Mouse (Mus musculus): ENCODE data around the gene Bag2. TPM values are rescaled to one million over a fixed set of nuclear protein-coding genes. Genes with fewer than 3 reads are reported as not detected.
"Not testable (repeated sequence)": the region's sequence is repeated elsewhere in the genome, so short reads cannot be mapped to it uniquely, and the experiment has no call there.

Gene Bag2
- polyA plus RNA-seq, 1 experiment, result 37.3 TPM

- Histone ChIP-seq H3K4me3 (no peak overlapping the region), H3ac (ENCODE audit: control insufficient read depth, insufficient read length) (no peak overlapping the region), H3K4me2 (ENCODE audit: low read depth) (no peak overlapping the region), H3K36me3 (ENCODE audit: control insufficient read depth, insufficient read depth) (no peaks in the 10 kb centered on the region), H3K79me2 (ENCODE audit: control insufficient read depth, insufficient read depth) (peaks cover 31% of the 10 kb centered on the region), H3K27me3 (ENCODE audit: control insufficient read depth, insufficient read depth, insufficient read length) (no peaks in the 10 kb centered on the region)
- no peak for TF ChIP-seq MYOG (IDR thresholded peaks at IDR 0.05; ENCODE audit: control insufficient read depth in 1 of 3, insufficient read depth in 1 of 3, insufficient read length in 2 of 3, low read depth in 2 of 3)
- no peak for TF ChIP-seq POLR2AphosphoS2 (IDR thresholded peaks at IDR 0.05; ENCODE audit: insufficient read length, low read depth)
- no peak for TF ChIP-seq E2F4 (IDR thresholded peaks at IDR 0.05; ENCODE audit: insufficient read depth)
- no peak for TF ChIP-seq CEBPB (IDR thresholded peaks at IDR 0.05; ENCODE audit: insufficient read depth, poor library complexity, severe bottlenecking)
- no peak for TF ChIP-seq SRF (IDR thresholded peaks at IDR 0.05; ENCODE audit: control insufficient read depth, insufficient read length, low read depth)
- TF ChIP-seq TCF12 (IDR thresholded peaks at IDR 0.05; ENCODE audit: insufficient read depth, poor library complexity, severe bottlenecking), result no peak
- TF ChIP-seq USF1 (IDR thresholded peaks at IDR 0.05; ENCODE audit: low read depth), result no peak
- no peak for TF ChIP-seq POLR2A (IDR thresholded peaks at IDR 0.05; ENCODE audit: insufficient read length, low read depth)
- no peak for TF ChIP-seq MAX (IDR thresholded peaks at IDR 0.05; ENCODE audit: low read depth)
- TF ChIP-seq MYOD1 (IDR thresholded peaks at IDR 0.05; ENCODE audit: control insufficient read depth in 1 of 3, insufficient read length in 2 of 3, low read depth in 2 of 3), result no peak
- TF ChIP-seq REST (IDR thresholded peaks at IDR 0.05; ENCODE audit: insufficient read depth, insufficient read length), result no peak
- no peak for TF ChIP-seq TCF3 (IDR thresholded peaks at IDR 0.05; ENCODE audit: insufficient read length, low read depth)
Observed at GRCm38 (mm10) chr1:33754965-33755735, 2.4 kb downstream of the Bag2 start.

GRCm38 (mm10) chr1:33754089-33754488, 3.5 kb downstream of the Bag2 start:
- TF ChIP-seq TCF12 (IDR thresholded peaks at IDR 0.05; ENCODE audit: insufficient read depth, poor library complexity, severe bottlenecking), result no peak
- no peak for TF ChIP-seq TCF3 (IDR thresholded peaks at IDR 0.05; ENCODE audit: insufficient read length, low read depth)
- TF ChIP-seq USF1 (IDR thresholded peaks at IDR 0.05; ENCODE audit: low read depth), result no peak
- TF ChIP-seq REST (IDR thresholded peaks at IDR 0.05; ENCODE audit: insufficient read depth, insufficient read length), result no peak
- TF ChIP-seq MAX (IDR thresholded peaks at IDR 0.05; ENCODE audit: low read depth), result no peak
- no peak for TF ChIP-seq POLR2AphosphoS2 (IDR thresholded peaks at IDR 0.05; ENCODE audit: insufficient read length, low read depth)
- TF ChIP-seq MYOD1 (IDR thresholded peaks at IDR 0.05; ENCODE audit: control insufficient read depth in 1 of 3, insufficient read length in 2 of 3, low read depth in 2 of 3), result no peak
- TF ChIP-seq CEBPB (IDR thresholded peaks at IDR 0.05; ENCODE audit: insufficient read depth, poor library complexity, severe bottlenecking), result no peak
- Histone ChIP-seq H3K36me3 (ENCODE audit: control insufficient read depth, insufficient read depth) (no peaks in the 10 kb centered on the region), H3K4me3 (no peak overlapping the region), H3K27me3 (ENCODE audit: control insufficient read depth, insufficient read depth, insufficient read length) (no peaks in the 10 kb centered on the region), H3K79me2 (ENCODE audit: control insufficient read depth, insufficient read depth) (peaks cover 31% of the 10 kb centered on the region), H3K4me2 (ENCODE audit: low read depth) (no peak overlapping the region), H3ac (ENCODE audit: control insufficient read depth, insufficient read length) (no peak overlapping the region)

GRCm38 (mm10) chr1:33751283-33751682, 6.3 kb downstream of the Bag2 start:
- Histone ChIP-seq H3K79me2 (ENCODE audit: control insufficient read depth, insufficient read depth) (peaks cover 21% of the 10 kb centered on the region), H3K27me3 (ENCODE audit: control insufficient read depth, insufficient read depth, insufficient read length) (no peaks in the 10 kb centered on the region), H3ac (ENCODE audit: control insufficient read depth, insufficient read length) (no peak overlapping the region), H3K4me3 (no peak overlapping the region), H3K4me2 (ENCODE audit: low read depth) (no peak overlapping the region), H3K36me3 (ENCODE audit: control insufficient read depth, insufficient read depth) (no peaks in the 10 kb centered on the region)
- TF ChIP-seq MYOD1 (IDR thresholded peaks at IDR 0.05; ENCODE audit: control insufficient read depth in 1 of 3, insufficient read length in 2 of 3, low read depth in 2 of 3) (peak in 1 of 3 experiments; percentile 4), USF1 (IDR thresholded peaks at IDR 0.05; ENCODE audit: low read depth) (no peak), POLR2AphosphoS2 (IDR thresholded peaks at IDR 0.05; ENCODE audit: insufficient read length, low read depth) (no peak)

- not testable (repeated sequence) for H3K27me3 ChIP-seq (ENCODE audit: control insufficient read depth, insufficient read depth, insufficient read length); H3ac ChIP-seq (ENCODE audit: control insufficient read depth, insufficient read length); H3K4me2 ChIP-seq (ENCODE audit: low read depth); H3K79me2 ChIP-seq (ENCODE audit: control insufficient read depth, insufficient read depth); H3K4me3 ChIP-seq; H3K36me3 ChIP-seq (ENCODE audit: control insufficient read depth, insufficient read depth)
Observed at GRCm38 (mm10) chr1:33749709-33750108, 7.9 kb downstream of the Bag2 start.

- H3K4me2 ChIP-seq (ENCODE audit: low read depth), result no peak overlapping the region
- peaks cover 9% of the 10 kb centered on the region for H3K79me2 ChIP-seq (ENCODE audit: control insufficient read depth, insufficient read depth)
- H3K27me3 ChIP-seq (ENCODE audit: control insufficient read depth, insufficient read depth, insufficient read length), result no peaks in the 10 kb centered on the region
- TF ChIP-seq MAX (IDR thresholded peaks at IDR 0.05; ENCODE audit: low read depth), result no peak
- TF ChIP-seq TCF3 (IDR thresholded peaks at IDR 0.05; ENCODE audit: insufficient read length, low read depth), result no peak
- TF ChIP-seq POLR2AphosphoS2 (IDR thresholded peaks at IDR 0.05; ENCODE audit: insufficient read length, low read depth), result no peak
- TF ChIP-seq REST (IDR thresholded peaks at IDR 0.05; ENCODE audit: insufficient read depth, insufficient read length), result no peak
- TF ChIP-seq CEBPB (IDR thresholded peaks at IDR 0.05; ENCODE audit: insufficient read depth, poor library complexity, severe bottlenecking), result no peak
- no peak for TF ChIP-seq POLR2A (IDR thresholded peaks at IDR 0.05; ENCODE audit: insufficient read length, low read depth)
- TF ChIP-seq SRF (IDR thresholded peaks at IDR 0.05; ENCODE audit: control insufficient read depth, insufficient read length, low read depth), result no peak
- TF ChIP-seq USF1 (IDR thresholded peaks at IDR 0.05; ENCODE audit: low read depth), result no peak
- TF ChIP-seq TCF12 (IDR thresholded peaks at IDR 0.05; ENCODE audit: insufficient read depth, poor library complexity, severe bottlenecking), result no peak
- no peak for TF ChIP-seq E2F4 (IDR thresholded peaks at IDR 0.05; ENCODE audit: insufficient read depth)
- no peak for TF ChIP-seq MYOG (IDR thresholded peaks at IDR 0.05; ENCODE audit: control insufficient read depth in 1 of 3, insufficient read depth in 1 of 3, insufficient read length in 2 of 3, low read depth in 2 of 3)
- no peak for TF ChIP-seq MYOD1 (IDR thresholded peaks at IDR 0.05; ENCODE audit: control insufficient read depth in 1 of 3, insufficient read length in 2 of 3, low read depth in 2 of 3)
- no peaks in the 10 kb centered on the region for H3K36me3 ChIP-seq (ENCODE audit: control insufficient read depth, insufficient read depth)
- H3ac ChIP-seq (ENCODE audit: control insufficient read depth, insufficient read length), result no peak overlapping the region
- H3K4me3 ChIP-seq, result no peak overlapping the region
Observed at GRCm38 (mm10) chr1:33749109-33749508, 8.5 kb downstream of the Bag2 start.
